Mouse (Mus musculus): ENCODE results near the gene Pnldc1. TPM values are rescaled to one million over a fixed set of nuclear protein-coding genes. Genes with fewer than 3 reads are reported as not detected.
"Not testable (repeated sequence)": the region's sequence is repeated elsewhere in the genome, so short reads cannot be mapped to it uniquely, and the experiment has no call there.

Pnldc1 gene
- polyA plus RNA-seq, 1 experiment from 2014 or later = 0.47 TPM

GRCm38 (mm10) chr17:12938077-12938476 lies 28.0 kb upstream of the Pnldc1 start:
- Histone ChIP-seq H3K27ac (ENCODE audit: low read length) (no peak overlapping the region), H3K4me1 (ENCODE audit: control insufficient read depth, insufficient read depth, low read length) (no peaks in the 10 kb centered on the region), H3K9ac (ENCODE audit: low read length) (no peak overlapping the region), H3K4me3 (ENCODE audit: low read length) (no peak overlapping the region), H3K27me3 (ENCODE audit: control insufficient read depth, insufficient read depth, low read length) (no peaks in the 10 kb centered on the region), H3K36me3 (ENCODE audit: control insufficient read depth, insufficient read depth) (peaks cover 7% of the 10 kb centered on the region; the same call in 1 of the 2 replicates), H3K9me3 (replicated peaks; ENCODE audit: control insufficient read depth, low read length) (no peaks in the 10 kb centered on the region), H3K4me2 (ENCODE audit: low read depth, low read length) (no peak overlapping the region)
- no peak for ATAC-seq (replicated peaks; ENCODE audit: extremely low read depth, insufficient read depth, low FRiP score)
- WGBS = 51% methylated on average over 2 of the region's 2 CpGs

GRCm38 (mm10) chr17:12937412-12937970 lies 27.5 kb upstream of the Pnldc1 start:
- Histone ChIP-seq H3K4me2 (ENCODE audit: low read depth, low read length) (no peak overlapping the region), H3K4me3 (ENCODE audit: low read length) (no peak overlapping the region), H3K4me1 (ENCODE audit: control insufficient read depth, insufficient read depth, low read length) (no peaks in the 10 kb centered on the region), H3K36me3 (ENCODE audit: control insufficient read depth, insufficient read depth) (peaks cover 1% of the 10 kb centered on the region; the same call in 1 of the 2 replicates), H3K27ac (ENCODE audit: low read length) (no peak overlapping the region), H3K27me3 (ENCODE audit: control insufficient read depth, insufficient read depth, low read length) (no peaks in the 10 kb centered on the region), H3K9ac (ENCODE audit: low read length) (no peak overlapping the region), H3K9me3 (replicated peaks; ENCODE audit: control insufficient read depth, low read length) (no peaks in the 10 kb centered on the region)
- ATAC-seq (replicated peaks; ENCODE audit: extremely low read depth, insufficient read depth, low FRiP score) = no peak
- 75% methylated on average over 2 of the region's 2 CpGs for WGBS

- ATAC-seq (replicated peaks; ENCODE audit: extremely low read depth, insufficient read depth, low FRiP score) = no peak
- no peak overlapping the region for H3K9ac ChIP-seq (ENCODE audit: low read length)
- no peaks in the 10 kb centered on the region for H3K27me3 ChIP-seq (ENCODE audit: control insufficient read depth, insufficient read depth, low read length)
These were observed 25.7 kb upstream of the Pnldc1 start for GRCm38 (mm10) chr17:12935719-12936118.

GRCm38 (mm10) chr17:12931576-12931975 lies 21.5 kb upstream of the Pnldc1 start:
- H3K36me3 ChIP-seq (ENCODE audit: control insufficient read depth, insufficient read depth); H3K4me2 ChIP-seq (ENCODE audit: low read depth, low read length); H3K9me3 ChIP-seq (replicated peaks; ENCODE audit: control insufficient read depth, low read length); ATAC-seq (replicated peaks; ENCODE audit: extremely low read depth, insufficient read depth, low FRiP score); H3K27ac ChIP-seq (ENCODE audit: low read length); H3K27me3 ChIP-seq (ENCODE audit: control insufficient read depth, insufficient read depth, low read length); H3K4me1 ChIP-seq (ENCODE audit: control insufficient read depth, insufficient read depth, low read length); H3K4me3 ChIP-seq (ENCODE audit: low read length); H3K9ac ChIP-seq (ENCODE audit: low read length): not testable (repeated sequence)
- 87% methylated on average over 5 of the region's 5 CpGs for WGBS

More at GRCm38 (mm10) chr17:12935719-12936118, 25.7 kb upstream of the Pnldc1 start:
- H3K36me3 ChIP-seq (ENCODE audit: control insufficient read depth, insufficient read depth) = no peaks in the 10 kb centered on the region
- no peak overlapping the region for H3K4me2 ChIP-seq (ENCODE audit: low read depth, low read length)
- 66% methylated on average over 4 of the region's 4 CpGs for WGBS
- H3K9me3 ChIP-seq (replicated peaks; ENCODE audit: control insufficient read depth, low read length) = no peaks in the 10 kb centered on the region
- H3K27ac ChIP-seq (ENCODE audit: low read length) = no peak overlapping the region
- no peak overlapping the region for H3K4me3 ChIP-seq (ENCODE audit: low read length)
- no peaks in the 10 kb centered on the region for H3K4me1 ChIP-seq (ENCODE audit: control insufficient read depth, insufficient read depth, low read length)

- ATAC-seq (replicated peaks; ENCODE audit: extremely low read depth, insufficient read depth, low FRiP score) = no peak
These were observed 15.7 kb upstream of the Pnldc1 start for GRCm38 (mm10) chr17:12925703-12926180.

GRCm38 (mm10) chr17:12925001-12925400 lies 15.0 kb upstream of the Pnldc1 start:
- ATAC-seq (replicated peaks; ENCODE audit: extremely low read depth, insufficient read depth, low FRiP score) = no peak
- Histone ChIP-seq H3K4me3 (ENCODE audit: low read length) (no peak overlapping the region), H3K9ac (ENCODE audit: low read length) (no peak overlapping the region), H3K4me2 (ENCODE audit: low read depth, low read length) (no peak overlapping the region), H3K36me3 (ENCODE audit: control insufficient read depth, insufficient read depth) (peaks cover 53% of the 10 kb centered on the region), H3K27ac (ENCODE audit: low read length) (no peak overlapping the region), H3K27me3 (ENCODE audit: control insufficient read depth, insufficient read depth, low read length) (no peaks in the 10 kb centered on the region), H3K9me3 (replicated peaks; ENCODE audit: control insufficient read depth, low read length) (no peaks in the 10 kb centered on the region), H3K4me1 (ENCODE audit: control insufficient read depth, insufficient read depth, low read length) (no peaks in the 10 kb centered on the region)
- WGBS = 88% methylated on average over 3 of the region's 3 CpGs

More at GRCm38 (mm10) chr17:12925703-12926180, 15.7 kb upstream of the Pnldc1 start:
- WGBS = 92% methylated on average over 8 of the region's 8 CpGs
- Histone ChIP-seq H3K4me3 (ENCODE audit: low read length) (no peak overlapping the region), H3K9me3 (replicated peaks; ENCODE audit: control insufficient read depth, low read length) (no peaks in the 10 kb centered on the region), H3K4me2 (ENCODE audit: low read depth, low read length) (no peak overlapping the region), H3K27ac (ENCODE audit: low read length) (no peak overlapping the region), H3K36me3 (ENCODE audit: control insufficient read depth, insufficient read depth) (peaks cover 45% of the 10 kb centered on the region), H3K9ac (ENCODE audit: low read length) (no peak overlapping the region), H3K4me1 (ENCODE audit: control insufficient read depth, insufficient read depth, low read length) (no peaks in the 10 kb centered on the region), H3K27me3 (ENCODE audit: control insufficient read depth, insufficient read depth, low read length) (no peaks in the 10 kb centered on the region)

- ATAC-seq (replicated peaks; ENCODE audit: extremely low read depth, insufficient read depth, low FRiP score) = no peak
- Histone ChIP-seq H3K4me1 (ENCODE audit: control insufficient read depth, insufficient read depth, low read length) (peaks cover 7% of the 10 kb centered on the region; the same call in 1 of the 2 replicates), H3K27ac (ENCODE audit: low read length) (no peak overlapping the region), H3K27me3 (ENCODE audit: control insufficient read depth, insufficient read depth, low read length) (no peaks in the 10 kb centered on the region), H3K4me3 (ENCODE audit: low read length) (no peak overlapping the region), H3K4me2 (ENCODE audit: low read depth, low read length) (no peak overlapping the region), H3K9me3 (replicated peaks; ENCODE audit: control insufficient read depth, low read length) (no peaks in the 10 kb centered on the region), H3K36me3 (ENCODE audit: control insufficient read depth, insufficient read depth) (peaks cover 66% of the 10 kb centered on the region), H3K9ac (ENCODE audit: low read length) (no peak overlapping the region)
- 87% methylated on average over 1 of the region's 1 CpGs for WGBS
These were observed 11.0 kb upstream of the Pnldc1 start for GRCm38 (mm10) chr17:12921073-12921472.

GRCm38 (mm10) chr17:12916588-12917380 lies 6.8 kb upstream of the Pnldc1 start:
- Histone ChIP-seq H3K9ac (ENCODE audit: low read length) (peak overlapping the region; percentile 99), H3K4me2 (ENCODE audit: low read depth, low read length) (peak overlapping the region; percentile 91), H3K36me3 (ENCODE audit: control insufficient read depth, insufficient read depth) (peaks cover 45% of the 10 kb centered on the region), H3K27me3 (ENCODE audit: control insufficient read depth, insufficient read depth, low read length) (no peaks in the 10 kb centered on the region), H3K4me3 (ENCODE audit: low read length) (peak overlapping the region; percentile 95), H3K27ac (ENCODE audit: low read length) (peak overlapping the region; percentile 93), H3K4me1 (ENCODE audit: control insufficient read depth, insufficient read depth, low read length) (peaks cover 13% of the 10 kb centered on the region), H3K9me3 (replicated peaks; ENCODE audit: control insufficient read depth, low read length) (no peaks in the 10 kb centered on the region)
- ATAC-seq (replicated peaks; ENCODE audit: extremely low read depth, insufficient read depth, low FRiP score) = peak; percentile 30
- under 1% methylated on average over 40 of the region's 40 CpGs for WGBS
